Mouse (Mus musculus): ENCODE results near the gene Gm45521. TPM values are rescaled to one million over a fixed set of nuclear protein-coding genes. Genes with fewer than 3 reads are reported as not detected.

Gene Gm45521
- total RNA-seq, 2 experiments from 2014 or later, result not detected

DNA sequence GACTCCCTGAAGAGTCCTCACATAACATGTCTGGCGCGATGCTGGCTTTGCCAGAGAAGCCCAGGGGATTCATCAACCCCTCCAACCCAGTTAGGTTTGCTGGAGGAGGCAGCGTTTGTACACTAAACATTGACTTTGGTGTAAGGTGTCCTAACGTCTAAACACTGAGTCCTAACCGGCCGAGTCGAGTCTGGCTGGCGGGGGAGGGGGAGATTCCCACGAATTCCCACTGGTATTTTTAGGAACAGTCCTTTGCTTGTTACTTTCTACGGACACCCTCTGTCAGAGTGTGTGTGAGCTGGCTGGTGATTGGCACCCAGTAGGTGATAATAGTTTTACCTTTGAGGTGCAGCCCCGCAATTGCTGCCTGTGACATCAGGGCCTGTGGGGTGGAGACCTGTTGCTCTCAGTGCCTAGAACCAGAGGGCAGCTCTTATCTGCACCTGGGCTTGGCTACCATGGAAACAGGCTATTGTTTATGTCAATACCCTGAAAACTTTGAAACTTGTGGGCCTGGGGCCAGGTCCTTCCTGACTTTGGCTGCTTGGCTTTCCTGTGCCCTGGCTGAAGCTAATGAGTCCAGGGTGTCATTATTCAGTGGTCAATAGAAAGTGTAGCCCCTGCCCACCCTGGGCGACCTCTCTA, 4.4 kb upstream of the Gm45521 start:
- no peak for DNase-seq (ENCODE audit: low spot score in 2 of 2)

DNA sequence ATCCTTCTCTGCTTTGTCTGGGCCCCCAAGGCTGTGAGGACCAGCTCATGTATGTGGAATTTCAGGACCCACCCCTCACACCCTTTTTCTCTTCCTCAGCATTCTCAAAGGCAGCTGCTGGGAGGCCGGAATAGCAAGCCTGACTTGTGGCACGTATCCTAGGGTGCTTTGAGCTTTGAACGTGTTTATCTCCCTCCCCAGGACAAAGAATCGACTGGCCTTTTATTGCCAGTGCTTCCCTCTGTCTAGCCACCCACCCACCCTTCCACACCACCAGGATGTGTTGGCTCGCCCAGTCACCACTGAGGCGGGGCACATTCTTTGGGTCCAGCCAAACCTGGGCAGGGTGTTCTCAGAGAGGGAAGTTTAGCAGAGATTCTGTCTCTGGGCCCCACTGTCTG, 3.0 kb upstream of the Gm45521 start:
- no peak for DNase-seq (ENCODE audit: low spot score in 2 of 2)

DNA sequence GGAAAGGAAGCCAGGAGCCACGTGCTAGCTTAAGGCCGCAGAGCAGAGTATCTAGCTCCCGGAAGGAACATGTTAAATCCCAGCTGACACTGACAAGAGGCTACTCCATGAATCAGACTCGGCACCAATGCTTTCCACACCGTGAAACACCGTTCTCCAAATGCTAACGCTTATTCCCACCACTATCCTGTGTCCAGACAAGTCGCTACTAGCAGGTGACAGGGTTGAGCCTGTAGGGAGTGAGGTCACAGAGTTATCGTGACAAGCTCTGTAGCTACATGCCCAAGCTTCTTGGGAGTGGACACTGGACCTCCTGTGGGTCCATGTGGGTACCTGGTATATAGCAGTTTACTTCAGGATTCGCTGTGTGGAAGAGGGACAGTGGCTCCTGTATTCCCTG, 661 bp upstream of the Gm45521 start:
- DNase-seq (ENCODE audit: low spot score in 2 of 2), result no peak

DNA sequence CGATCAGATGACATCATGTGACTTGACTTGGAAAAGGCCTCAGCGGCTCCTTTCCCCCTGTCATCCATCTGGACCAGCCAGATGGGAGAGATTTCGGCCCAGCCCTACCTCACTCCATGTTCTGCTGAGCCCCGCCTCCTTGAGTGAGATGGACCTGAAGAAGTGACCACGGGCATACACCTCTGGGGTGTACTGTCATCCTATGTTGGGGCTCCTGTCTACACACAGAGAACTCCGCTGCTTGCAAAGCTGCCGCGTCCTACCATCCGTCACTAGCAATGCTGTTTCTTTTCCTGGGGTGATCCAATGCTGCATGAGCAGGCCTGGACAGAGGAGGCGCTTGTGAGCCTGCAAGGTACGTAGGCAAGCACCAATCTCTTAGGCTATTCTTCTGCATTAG, 3.5 kb downstream of the Gm45521 start:
- DNase-seq (ENCODE audit: low spot score in 2 of 2), result no peak

DNA sequence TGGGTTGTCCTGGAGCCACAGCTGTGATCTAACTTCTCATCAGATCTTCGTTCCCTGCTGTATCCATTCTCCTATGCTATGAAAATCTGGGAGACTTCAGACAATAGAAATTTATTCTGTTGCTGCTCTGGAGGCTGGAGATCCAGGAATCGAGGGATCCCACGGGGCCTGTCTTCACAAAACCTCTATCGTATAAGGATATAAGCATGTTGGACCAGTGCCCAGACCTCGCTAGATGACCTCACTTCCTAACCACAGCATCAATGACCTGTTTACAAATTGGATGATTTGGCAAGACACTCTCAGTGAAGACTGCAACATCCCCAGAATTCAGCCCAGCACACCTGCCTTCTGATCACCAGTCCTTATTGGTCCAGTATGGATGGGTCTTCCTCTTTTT, 4.6 kb downstream of the Gm45521 start:
- no peak for DNase-seq (ENCODE audit: low spot score in 2 of 2)

DNA sequence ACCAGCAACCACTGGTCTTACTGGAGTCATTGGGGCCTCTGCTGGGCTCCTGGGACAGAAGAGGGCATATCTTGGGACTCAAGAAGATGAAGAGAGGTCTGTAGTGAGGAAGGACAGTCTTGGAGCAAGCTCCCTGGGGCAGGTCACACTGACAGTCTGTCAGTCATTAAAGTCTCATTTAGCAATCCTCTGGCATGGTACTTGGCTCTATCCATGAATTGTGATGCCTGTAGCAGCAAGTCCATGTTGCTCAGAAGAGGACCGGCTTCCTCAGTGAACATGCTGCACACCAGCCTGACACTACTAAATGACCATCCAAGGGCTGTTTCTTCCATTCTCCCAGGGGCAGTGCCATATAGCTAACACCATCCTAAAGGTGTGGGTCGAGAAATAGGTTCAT, 5.5 kb downstream of the Gm45521 start:
- no peak for DNase-seq (ENCODE audit: low spot score in 2 of 2)

DNA sequence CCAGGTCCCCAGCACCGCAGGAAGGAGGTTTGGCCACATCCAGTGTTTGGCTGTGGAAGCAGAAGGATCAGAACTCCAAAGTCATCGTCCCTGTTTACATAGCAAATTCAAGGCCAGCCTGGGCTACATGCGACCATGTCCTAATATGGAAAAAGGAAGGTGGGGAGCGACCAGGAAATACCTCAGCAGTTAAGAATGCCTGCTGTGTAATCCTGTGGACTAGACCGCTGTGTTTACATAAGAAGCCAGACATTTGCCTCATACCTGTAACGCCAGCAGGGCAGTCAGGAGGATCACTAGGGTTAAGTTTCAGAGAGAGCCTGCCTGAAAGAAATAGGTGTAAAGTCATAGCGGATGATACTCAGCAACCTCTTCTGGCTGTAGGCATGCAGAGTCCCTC, 6.1 kb downstream of the Gm45521 start:
- no peak for DNase-seq (ENCODE audit: low spot score in 2 of 2)

DNA sequence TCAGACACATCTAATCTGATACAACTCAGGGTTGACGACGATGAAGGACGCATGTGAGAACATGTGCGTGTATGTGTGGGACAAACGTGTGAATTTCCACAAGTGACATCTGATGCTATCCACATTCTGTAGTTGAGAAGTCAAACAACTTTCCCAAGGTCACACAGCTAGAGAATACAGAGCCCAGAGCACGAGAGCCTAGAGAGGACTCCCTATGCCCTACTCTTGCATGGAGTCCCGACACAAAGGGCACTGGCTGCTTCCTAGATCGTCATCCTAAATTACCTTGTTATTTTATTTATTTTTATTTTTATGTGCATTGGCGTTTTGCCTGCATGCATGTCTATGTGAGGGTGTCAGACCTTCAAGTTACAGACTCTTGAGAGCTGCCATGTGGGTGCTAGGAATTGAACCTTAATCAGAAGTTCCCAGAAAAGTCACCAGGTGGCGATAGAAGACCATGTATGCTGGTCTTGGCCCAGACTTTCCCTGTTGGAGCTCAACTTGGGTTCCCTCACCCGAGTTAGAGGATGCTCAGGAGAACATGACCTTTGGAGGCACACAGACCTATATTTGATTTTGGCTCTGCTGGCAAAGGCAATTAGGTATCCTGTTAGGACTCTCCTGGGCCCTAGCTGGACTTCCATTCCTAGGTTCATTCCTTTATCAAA, 7.3 kb downstream of the Gm45521 start:
- DNase-seq (ENCODE audit: low spot score in 2 of 2), result peak; percentile 48 to 75

DNA sequence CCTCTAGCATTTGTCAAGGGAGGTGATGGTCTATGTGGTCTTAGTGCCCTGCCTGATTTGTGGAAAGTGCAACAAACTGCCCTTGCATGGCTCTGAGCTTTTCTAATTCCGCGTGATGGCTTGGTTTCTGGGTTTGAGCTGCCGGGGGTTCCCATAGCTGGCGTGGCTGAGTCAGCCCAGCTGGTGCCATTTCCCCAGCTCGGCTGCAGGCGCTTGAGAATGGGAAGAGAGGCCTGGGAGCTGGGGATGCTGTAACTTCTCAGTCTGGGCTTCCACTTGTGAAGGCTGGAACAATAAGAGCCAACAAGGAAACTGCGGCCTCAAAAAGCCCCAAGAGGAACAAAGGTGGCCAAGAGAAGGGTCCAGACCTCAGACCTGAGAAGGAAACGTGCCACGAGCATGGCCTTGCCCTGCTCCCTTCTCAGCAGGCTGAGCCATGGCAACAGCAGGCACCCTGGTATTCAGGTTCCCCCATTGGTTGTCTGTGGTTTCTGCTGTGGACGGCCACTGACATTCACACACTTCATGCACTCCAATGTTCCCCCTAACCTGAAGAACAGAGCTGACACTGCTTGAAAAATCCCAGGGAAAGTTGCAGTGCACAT, 14.9 kb downstream of the Gm45521 start:
- DNase-seq (ENCODE audit: low spot score in 2 of 2), result no peak

DNA sequence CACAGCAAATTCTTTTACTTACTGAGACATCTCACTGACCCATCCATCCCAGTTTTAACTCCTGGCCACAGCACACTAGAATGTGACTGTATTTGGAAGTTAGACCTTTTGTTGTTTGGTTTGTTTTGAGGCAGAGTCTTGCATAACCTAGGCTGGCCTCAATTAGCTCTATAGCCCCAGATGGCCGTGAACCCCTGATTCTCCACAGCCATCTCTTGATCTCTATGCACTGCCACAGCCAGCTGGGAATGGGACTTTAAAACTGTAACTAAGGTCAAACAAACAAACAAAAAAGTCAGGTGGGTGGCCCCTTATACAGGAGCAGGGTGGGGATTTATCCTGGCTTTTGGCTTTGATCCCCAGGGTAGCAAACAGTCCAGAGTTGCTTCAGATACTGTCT, 17.6 kb downstream of the Gm45521 start:
- no peak for DNase-seq (ENCODE audit: low spot score in 2 of 2)

DNA sequence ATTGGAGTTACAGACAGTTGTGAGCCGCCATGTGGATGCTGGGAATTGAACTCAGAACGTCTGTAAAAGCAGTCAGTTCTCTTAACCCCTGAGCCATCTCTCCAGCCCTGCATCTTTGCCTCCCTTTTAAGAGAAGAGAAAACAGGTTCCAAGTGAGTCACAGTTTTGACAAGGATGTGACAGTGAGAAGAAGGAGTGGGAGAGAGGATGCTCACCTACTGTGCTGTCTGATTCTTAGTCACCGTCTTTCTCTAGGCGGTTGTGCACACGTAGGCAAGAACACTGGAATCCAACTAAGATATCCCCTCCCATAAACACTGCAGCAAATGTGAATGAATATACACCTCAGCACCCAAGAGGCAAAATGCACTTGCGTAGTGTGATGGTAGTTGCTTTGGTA, 18.1 kb downstream of the Gm45521 start:
- no peak for DNase-seq (ENCODE audit: low spot score in 2 of 2)

DNA sequence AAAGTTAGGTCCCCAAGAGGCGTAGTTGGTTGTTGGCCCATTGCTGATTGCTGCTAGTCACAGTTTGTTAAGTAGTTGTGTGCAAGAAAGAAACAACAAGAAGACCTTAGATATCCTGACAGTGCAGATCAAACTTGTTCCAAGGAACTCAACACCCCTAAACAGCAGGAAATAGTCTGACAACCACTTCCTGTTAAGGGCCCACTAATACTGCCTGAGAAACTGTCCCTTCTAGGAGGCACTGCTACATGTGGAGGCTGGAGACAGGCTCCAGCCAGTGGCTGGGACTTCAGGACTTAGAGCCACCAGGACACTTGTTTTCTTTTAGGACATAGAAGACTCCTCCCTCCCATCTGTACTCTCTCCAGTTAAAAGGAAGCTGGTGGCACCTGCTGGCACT, 20.4 kb downstream of the Gm45521 start:
- no peak for DNase-seq (ENCODE audit: low spot score in 2 of 2)

DNA sequence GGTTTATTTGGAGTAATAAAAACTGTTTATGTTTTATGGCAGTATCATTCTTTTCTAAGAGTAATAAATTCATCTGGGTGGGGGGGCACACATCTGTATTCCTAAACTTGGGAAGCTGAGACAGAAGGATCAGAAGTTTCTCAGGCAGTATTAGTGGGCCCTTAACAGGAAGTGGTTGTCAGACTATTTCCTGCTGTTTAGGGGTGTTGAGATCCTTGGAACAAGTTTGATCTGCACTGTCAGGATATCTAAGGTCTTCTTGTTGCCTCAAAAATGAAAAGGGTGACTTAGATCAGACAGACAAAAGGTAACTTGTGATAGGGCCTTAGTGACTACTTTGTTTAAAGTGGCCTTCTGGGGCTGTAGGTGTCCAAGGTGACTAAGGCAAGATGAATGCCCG, 21.1 kb downstream of the Gm45521 start:
- no peak for DNase-seq (ENCODE audit: low spot score in 2 of 2)

DNA sequence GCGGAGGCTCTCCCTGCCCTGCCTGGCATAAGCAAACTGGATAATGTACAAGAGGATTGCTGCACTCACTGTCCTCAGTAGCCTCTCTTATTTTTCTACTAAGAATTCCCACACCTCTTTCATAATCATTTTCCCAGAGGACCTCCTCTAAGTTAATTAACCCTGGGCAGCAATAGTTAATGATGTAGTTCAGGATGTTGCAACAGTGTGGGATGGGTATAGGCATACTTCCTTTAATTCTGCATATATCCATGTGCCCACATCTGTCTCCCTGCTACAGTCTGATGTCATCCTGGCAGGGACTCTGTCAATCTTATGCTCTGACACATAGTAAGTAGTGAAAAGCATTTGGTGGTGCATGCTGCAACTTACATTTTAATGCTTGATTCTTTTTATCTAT, 24.1 kb downstream of the Gm45521 start:
- no peak for DNase-seq (ENCODE audit: low spot score in 2 of 2)

DNA sequence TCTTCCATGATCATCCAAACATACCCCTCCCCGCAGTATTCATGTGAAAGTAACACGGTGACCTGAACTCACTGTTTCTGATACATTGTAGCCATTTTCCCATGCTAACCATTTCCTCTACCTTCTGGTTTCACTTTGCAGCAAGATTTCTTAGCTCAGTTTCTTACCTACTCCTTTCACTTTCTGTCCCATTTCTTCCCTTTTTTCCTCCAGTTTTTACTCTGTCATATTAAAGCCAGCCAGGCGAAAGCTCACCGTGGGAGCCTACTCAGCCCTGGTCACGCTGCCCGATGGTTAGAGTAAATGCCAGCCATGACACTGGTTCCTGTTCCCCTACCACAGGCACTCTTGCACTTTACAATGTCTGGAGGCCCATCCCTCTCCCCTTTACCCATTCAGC, 29.8 kb downstream of the Gm45521 start:
- no peak for DNase-seq (ENCODE audit: low spot score in 2 of 2)

DNA sequence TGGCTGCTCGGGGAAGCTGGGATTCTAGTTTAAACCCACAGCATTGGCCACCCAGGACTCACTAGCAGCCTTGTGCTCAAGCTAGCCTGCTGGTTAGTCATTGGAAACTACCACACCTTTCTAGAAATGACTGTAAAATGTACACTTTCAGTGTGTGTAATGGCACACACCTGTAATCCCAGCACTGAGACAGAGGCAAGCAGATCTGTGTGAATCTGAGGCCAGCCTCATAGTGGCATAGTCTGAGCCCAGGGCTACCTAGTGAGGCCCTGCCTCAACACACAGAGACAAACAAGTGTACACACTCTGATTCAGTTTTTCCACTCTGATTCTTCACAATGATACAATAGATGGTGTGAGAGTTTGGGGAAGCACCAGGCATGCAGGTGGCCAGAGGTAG, 32.3 kb downstream of the Gm45521 start:
- DNase-seq (ENCODE audit: low spot score in 2 of 2), result no peak

DNA sequence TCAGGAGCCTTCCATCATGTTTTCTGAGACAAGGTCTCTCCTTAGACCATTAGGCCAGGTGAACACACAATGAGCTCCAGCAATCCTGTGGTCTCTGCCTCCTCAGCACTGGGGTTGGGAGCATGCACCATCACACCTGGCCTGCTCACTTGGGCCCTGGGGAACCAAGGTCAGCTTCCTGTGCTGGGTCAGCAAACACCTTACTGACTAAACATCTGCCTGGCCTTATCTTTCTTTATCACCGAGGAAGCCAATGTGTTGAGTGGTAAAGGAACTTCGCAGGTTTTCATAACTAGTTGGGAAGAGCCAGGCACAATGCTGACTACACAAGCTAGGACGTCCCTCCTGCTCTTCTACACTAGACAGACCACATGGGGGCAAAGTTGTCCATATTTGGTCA, 32.9 kb downstream of the Gm45521 start:
- DNase-seq (ENCODE audit: low spot score in 2 of 2), result no peak

DNA sequence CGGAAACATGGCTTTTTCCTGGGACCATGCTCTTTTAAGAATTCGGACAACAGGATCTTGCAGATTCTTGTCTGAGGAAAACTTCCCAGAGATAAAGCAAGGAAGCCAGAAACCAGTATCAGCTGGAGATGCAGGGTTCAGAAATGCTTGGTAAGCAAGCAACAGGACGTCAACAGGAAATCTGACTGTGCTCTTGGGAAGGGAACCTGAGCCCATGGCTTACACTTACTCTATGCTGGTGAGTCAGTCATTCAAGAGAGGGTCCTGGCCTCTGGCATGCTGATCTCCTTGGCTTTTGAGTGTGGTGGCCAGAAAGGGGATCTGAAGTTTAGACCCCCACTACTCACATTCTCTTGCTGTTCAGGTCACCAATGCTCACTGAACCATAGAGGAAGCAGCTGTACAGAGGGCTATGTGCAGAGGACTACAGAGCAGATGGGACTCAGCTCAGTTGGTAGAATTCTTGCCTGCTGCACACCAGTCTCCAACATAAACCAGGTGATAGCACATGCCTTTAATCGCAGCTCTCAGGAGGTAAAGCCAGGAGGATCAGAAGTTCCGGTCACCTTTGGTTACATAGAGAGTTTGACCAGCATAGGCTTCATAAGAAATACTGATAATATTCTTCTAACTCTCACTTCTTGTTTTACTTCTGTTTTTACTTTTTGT, 34.2 kb downstream of the Gm45521 start:
- DNase-seq (ENCODE audit: low spot score in 2 of 2), result no peak

DNA sequence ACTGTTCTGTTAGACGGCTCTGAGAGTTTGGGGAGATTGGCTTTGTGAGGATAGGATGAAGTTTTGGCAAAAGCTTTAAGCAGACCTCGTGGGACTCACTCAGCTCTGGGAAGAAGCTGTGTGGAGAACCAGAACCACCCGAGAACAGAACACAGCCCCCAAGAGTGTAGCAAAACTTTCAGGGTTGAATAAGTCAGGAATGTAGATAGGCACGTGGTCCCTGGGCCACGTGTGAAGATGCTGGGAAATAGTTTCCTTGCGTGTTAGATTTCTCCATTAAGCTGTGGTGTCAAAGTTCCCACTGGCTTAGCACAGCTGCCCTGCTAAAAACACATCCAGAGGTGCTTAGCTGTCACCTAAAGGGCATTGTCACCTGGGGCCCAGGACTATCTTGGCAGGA, 35.1 kb downstream of the Gm45521 start:
- DNase-seq (ENCODE audit: low spot score in 2 of 2), result no peak

DNA sequence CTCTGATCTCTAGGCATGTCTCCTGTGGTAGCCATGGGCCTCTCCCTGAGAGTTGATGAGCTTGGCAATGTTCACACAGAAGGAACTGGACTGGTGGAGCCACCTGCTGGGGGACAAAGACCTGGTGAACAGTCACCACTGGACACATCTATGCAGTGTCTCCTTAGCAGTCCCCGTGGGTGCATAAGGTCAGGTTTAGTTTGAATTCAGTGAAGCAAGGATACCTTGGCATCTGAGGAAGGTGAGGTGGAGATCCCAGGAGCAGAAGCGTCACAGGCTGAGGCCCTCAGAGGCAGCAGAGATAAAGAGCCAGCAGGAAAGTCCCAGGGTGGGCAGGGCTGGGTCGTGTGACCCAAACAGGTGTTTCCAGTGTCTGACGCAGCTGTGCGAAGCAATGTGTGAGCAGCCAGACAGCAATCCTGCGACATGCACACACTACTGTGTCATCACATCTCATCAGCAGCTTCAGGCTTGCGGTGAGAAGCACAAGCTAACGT, 37.2 kb downstream of the Gm45521 start, which contains the start of gene Dnase1l3:
Dnase1l3 (minus strand) TSS at position 303 of the 497 bp plus-strand sequence.
- DNase-seq (ENCODE audit: low spot score in 2 of 2), result no peak

DNA sequence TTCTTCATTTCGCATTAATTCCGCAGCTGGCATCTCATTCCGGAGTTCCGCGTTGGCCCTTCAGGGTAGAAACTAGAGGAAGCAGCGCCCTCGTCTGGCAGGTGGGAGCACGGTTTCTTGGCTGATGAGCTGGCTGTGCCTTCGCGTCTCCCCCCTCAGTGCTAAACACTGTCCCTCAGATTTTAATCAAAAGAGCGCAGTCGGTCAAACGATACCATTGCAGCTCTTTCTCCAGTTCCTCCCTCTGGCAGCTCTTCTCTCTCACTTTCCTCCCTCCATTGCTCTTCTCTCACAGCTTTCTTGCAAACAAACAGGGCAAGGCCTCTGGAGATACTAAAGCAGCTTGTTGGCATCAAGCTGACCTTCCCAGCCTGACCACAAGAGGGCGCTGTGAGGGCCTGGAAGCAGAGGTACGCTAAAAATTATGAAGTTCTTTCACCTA, 40.2 kb downstream of the Gm45521 start:
- peak; percentile 91 to 92 for DNase-seq (ENCODE audit: low spot score in 2 of 2)

DNA sequence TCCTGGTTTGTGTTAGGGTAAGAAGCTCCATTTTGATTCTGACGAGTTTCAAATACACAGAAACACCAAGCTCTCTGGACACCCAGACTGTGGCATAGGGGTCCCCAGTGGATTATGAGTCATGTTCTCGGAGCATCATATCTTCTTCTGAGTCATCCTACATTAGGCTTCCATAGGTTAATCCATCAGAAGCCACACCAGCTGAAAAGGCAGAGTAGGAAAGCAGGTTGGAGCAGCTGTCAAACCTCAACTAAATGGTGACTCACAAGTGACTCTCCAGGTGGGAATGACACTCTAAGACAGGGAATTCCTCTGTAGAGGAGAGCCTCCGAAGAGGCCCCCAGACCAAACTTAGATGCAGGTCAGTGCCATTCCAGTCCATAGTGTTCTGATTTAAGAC, 41.9 kb downstream of the Gm45521 start:
- no peak for DNase-seq (ENCODE audit: low spot score in 2 of 2)
